Comparison of ENCODE assay signal across 8 mouse cellular contexts in the genomic region with DNA sequence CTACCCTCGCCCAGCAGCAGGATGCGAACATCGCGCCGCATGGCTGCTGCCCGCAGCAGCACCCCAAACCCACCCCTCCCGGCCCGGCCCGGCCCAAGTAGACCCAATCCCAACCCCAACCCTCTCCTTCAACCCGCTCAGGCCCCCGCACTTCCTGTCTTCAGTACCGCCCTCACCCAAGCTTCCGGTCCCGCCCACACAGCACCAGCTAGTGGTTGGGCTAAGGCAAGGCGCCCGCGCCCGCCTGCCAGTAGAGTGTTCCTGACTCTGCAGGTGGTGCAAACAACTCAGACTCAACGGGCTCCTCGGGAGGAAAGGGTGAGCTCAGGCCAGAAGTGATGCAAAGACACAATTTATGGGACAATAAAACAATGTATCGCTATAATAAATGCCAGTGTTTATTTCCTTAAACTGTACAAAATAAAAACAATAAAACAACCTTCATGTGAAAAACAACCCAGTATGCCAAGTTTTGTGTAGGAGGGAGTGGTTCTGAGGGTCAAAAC. TPM values are rescaled to one million over a fixed set of nuclear protein-coding genes. Genes with fewer than 3 reads are reported as not detected.
DNase-seq lines count a peak whose midpoint lies in the region; ATAC-seq lines count a peak whose summit lies in the region.

Gene Rhot2, minus strand, starts transcription at position 456 of the 506 bp plus-strand sequence.

- WGBS in embryonic facial prominence, embryonic 14.5 days: under 1% methylated on average over 17 of the region's 21 CpGs
- WGBS in kidney, embryonic 14.5 days: under 1% methylated on average over 21 of the region's 21 CpGs
- under 1% methylated on average over 21 of the region's 21 CpGs for WGBS in limb, embryonic 15.5 days

- peak within 1 kb of the TSS; percentile 88 for H3K4me2 ChIP-seq in embryonic facial prominence, embryonic 14.5 days (ENCODE audit: low read depth, low read length)
- peak within 1 kb of the TSS; percentile 91 for H3K4me2 ChIP-seq in kidney, embryonic 14.5 days (replicated peaks; ENCODE audit: low read depth, low read length)
- H3K4me2 ChIP-seq in limb, embryonic 15.5 days: peak within 1 kb of the TSS; percentile 62

- no peaks in the 10 kb centered on the region for H3K27me3 ChIP-seq in embryonic facial prominence, embryonic 14.5 days (replicated peaks; ENCODE audit: control insufficient read depth, insufficient read depth, low read length)
- no peaks in the 10 kb centered on the region for H3K27me3 ChIP-seq in kidney, embryonic 14.5 days (ENCODE audit: control insufficient read depth, insufficient read depth, low read length)
- H3K27me3 ChIP-seq in limb, embryonic 15.5 days: no peaks in the 10 kb centered on the region

- H3K4me3 ChIP-seq in embryonic facial prominence, embryonic 14.5 days (ENCODE audit: low read depth, low read length): peak within 1 kb of the TSS; percentile 89
- H3K4me3 ChIP-seq in kidney, embryonic 14.5 days (ENCODE audit: low read length): peak within 1 kb of the TSS; percentile 90
- H3K4me3 ChIP-seq in limb, embryonic 15.5 days: peak within 1 kb of the TSS; percentile 77

- H3K36me3 ChIP-seq in embryonic facial prominence, embryonic 14.5 days (ENCODE audit: control insufficient read depth, insufficient read depth, low read length): peaks cover 48% of the 10 kb centered on the region
- H3K36me3 ChIP-seq in kidney, embryonic 14.5 days (ENCODE audit: control insufficient read depth, insufficient read depth, low read length): peaks cover 56% of the 10 kb centered on the region
- H3K36me3 ChIP-seq in limb, embryonic 15.5 days: peaks cover 64% of the 10 kb centered on the region

- H3K9ac ChIP-seq in embryonic facial prominence, embryonic 14.5 days (ENCODE audit: low read depth, low read length): peak within 1 kb of the TSS; percentile 88
- peak within 1 kb of the TSS; percentile 87 for H3K9ac ChIP-seq in kidney, embryonic 14.5 days (ENCODE audit: low read depth, low read length)
- peak within 1 kb of the TSS; percentile 68 for H3K9ac ChIP-seq in limb, embryonic 15.5 days

- H3K4me1 ChIP-seq in embryonic facial prominence, embryonic 14.5 days (ENCODE audit: control insufficient read depth, insufficient read depth, low read length): peaks cover 10% of the 10 kb centered on the region; the same call in 1 of the 2 replicates
- H3K4me1 ChIP-seq in kidney, embryonic 14.5 days (ENCODE audit: control insufficient read depth, insufficient read depth, low read length): peaks cover 8% of the 10 kb centered on the region
- peaks cover 18% of the 10 kb centered on the region for H3K4me1 ChIP-seq in limb, embryonic 15.5 days

- DNase-seq in 3T3-L1 (ENCODE audit: low read depth, low spot score): peak; percentile 98
- peak; percentile 74 to 89 for DNase-seq in adrenal gland, postnatal 4 days (ENCODE audit: low spot score in 2 of 2)
- DNase-seq in embryonic facial prominence, embryonic 14.5 days (ENCODE audit: low spot score): peak; percentile 98
- DNase-seq in heart, adult 8-10 months (ENCODE audit: low spot score): peak; percentile 94
- DNase-seq in monocyte, adult 2 months (ENCODE audit: low read depth in 1 of 2, low spot score in 2 of 2): peak; percentile 74 to 84
- peak; percentile 97 for DNase-seq in spleen, postnatal 36 days (ENCODE audit: low spot score in 2 of 2)

- peak within 1 kb of the TSS; percentile 80 for H3K27ac ChIP-seq in embryonic facial prominence, embryonic 14.5 days (replicated peaks; ENCODE audit: low read depth, low read length)
- H3K27ac ChIP-seq in kidney, embryonic 14.5 days (ENCODE audit: low read depth, low read length): peak within 1 kb of the TSS; percentile 79; the same call in 1 of the 2 replicates
- H3K27ac ChIP-seq in limb, embryonic 15.5 days: peak within 1 kb of the TSS; percentile 89

- no peaks in the 10 kb centered on the region for H3K9me3 ChIP-seq in embryonic facial prominence, embryonic 14.5 days (ENCODE audit: control insufficient read depth, low read length)
- no peaks in the 10 kb centered on the region for H3K9me3 ChIP-seq in kidney, embryonic 14.5 days (ENCODE audit: control insufficient read depth, low read length)
- H3K9me3 ChIP-seq in limb, embryonic 15.5 days: no peaks in the 10 kb centered on the region

- ATAC-seq in embryonic facial prominence, embryonic 14.5 days (ENCODE audit: low read depth): peak; percentile 98
- peak; percentile 92 for ATAC-seq in kidney, embryonic 14.5 days (ENCODE audit: low FRiP score, low TSS enrichment)
- ATAC-seq in limb, embryonic 15.5 days (ENCODE audit: insufficient number of reproducible peaks, low FRiP score, low TSS enrichment, low read depth): peak; percentile 89

RNA-seq across cellular contexts. Expression of gene Rhot2, which starts in this region (rescaled TPM):
- total RNA-seq in adrenal gland, postnatal 4 days (2021): 10 to 100 TPM; 89.6 to 95.0 TPM
- 12.0 and 13.0 TPM in 2 replicates for polyA plus RNA-seq in embryonic facial prominence, embryonic 14.5 days (2014; fragmentation: Nextera tagmentation; extraction: Ambion mirVana)
- total RNA-seq in heart, adult 8-10 months (2022): 100 to 1,000 TPM; 128 to 153 (median 135) TPM
- 13.0 and 21.7 TPM in 2 replicates for polyA plus RNA-seq in kidney, embryonic 14.5 days (2014; fragmentation: Nextera tagmentation; extraction: Ambion mirVana)
- 21.9 and 25.4 TPM in 2 replicates for polyA plus RNA-seq in limb, embryonic 15.5 days (2015; fragmentation: Nextera tagmentation; extraction: Ambion mirVana)

Comparison
In these comparisons a context has a peak if more than half of its experiments do, and no peak if none do; other contexts are left out.
1. Peak in every context shown above with its lines: DNase-seq, ATAC-seq, H3K4me3 ChIP-seq and H3K27ac ChIP-seq.